Mouse (Mus musculus) central nervous system, embryonic 18 days (tissue): ENCODE data around the gene Gm7929. TPM values are rescaled to one million over a fixed set of nuclear protein-coding genes. Genes with fewer than 3 reads are reported as not detected.

Experiments used
- polyA plus RNA-seq: library from polyadenylated mRNA; depleted of rRNA; stranded (reverse); fragments of >200 nt; gene quantifications from 2 replicates; pipeline ENCODE4 v1.2.3, GENCODE M21; 2012; rRNA removed

Gm7929 gene
- not detected in 2 replicates for polyA plus RNA-seq

DNA sequence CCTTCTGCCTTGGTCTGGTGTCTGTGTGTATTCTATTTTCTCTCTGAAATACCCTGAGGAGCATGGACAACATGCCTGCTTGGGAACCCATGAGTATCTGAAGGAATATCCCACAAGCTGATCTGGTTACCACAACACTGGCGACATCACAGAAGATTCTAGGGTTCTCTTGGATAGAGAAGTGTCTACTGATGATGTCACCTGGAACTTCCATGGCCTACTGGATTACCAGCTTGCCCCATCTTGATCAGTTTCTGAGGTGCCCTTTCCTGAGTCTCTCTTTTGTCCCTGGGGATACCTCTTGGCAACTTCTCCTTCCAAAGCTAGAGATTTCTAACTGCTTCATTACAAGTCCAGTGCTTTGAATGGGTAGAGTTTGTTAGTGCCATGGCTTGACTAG is at the start of gene Gm7929:
Gene Gm7929 (minus strand): TSS at position 101 of the 400 bp plus-strand sequence.

GRCm38 (mm10) chr14:41772341-41772740 is 21.9 kb upstream of the Gm7929 start, which contains the start of gene Gm47189:
Gm47189 (minus strand) TSS chr14:41772441.

DNA sequence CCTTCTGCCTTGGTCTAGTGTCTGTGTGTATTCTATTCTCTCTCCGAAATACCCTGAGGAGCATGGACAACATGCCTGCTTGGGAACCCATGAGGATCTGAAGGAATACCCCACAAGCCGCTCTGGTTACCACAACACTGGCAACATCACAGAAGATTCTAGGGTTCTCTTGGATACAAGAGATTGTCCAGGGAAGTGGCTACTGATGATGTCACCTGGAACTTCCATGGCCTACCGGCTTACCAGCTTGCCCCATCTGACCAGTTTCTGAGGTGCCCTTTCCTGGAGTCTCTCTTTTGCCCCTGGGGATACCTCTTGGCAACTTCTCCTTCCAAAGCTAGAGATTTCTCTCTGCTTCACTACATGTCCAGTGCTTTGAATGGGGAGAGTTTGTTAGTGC is 48.6 kb downstream of the Gm7929 start, which contains the start of gene Gm8068:
Gene Gm8068 (minus strand): TSS at position 101 of the 400 bp plus-strand sequence.

Other genes with a start within 250 kb of the Gm7929 start
- gene Gm7970, start 195.0 kb downstream of the Gm7929 start, polyA plus RNA-seq: not detected in 2 replicates
- gene 1700049E17Rik2, start 177.4 kb downstream of the Gm7929 start, polyA plus RNA-seq: not detected in 2 replicates
- not detected in 2 replicates for gene Gm3072, start 126.0 kb downstream of the Gm7929 start, polyA plus RNA-seq
- not detected in 2 replicates for gene Gm3676, start 104.1 kb downstream of the Gm7929 start, polyA plus RNA-seq
- gene Gm8068, start 48.7 kb downstream of the Gm7929 start, polyA plus RNA-seq: not detected in 2 replicates
- gene Gm47189, start 21.8 kb upstream of the Gm7929 start, polyA plus RNA-seq: not detected in 2 replicates
- gene Gm7980, start 156.7 kb upstream of the Gm7929 start, polyA plus RNA-seq: not detected in 2 replicates
- not detected in 2 replicates for gene 1700049E17Rik1, start 174.3 kb upstream of the Gm7929 start, polyA plus RNA-seq
- gene 1700024B05Rik, start 193.4 kb upstream of the Gm7929 start, polyA plus RNA-seq: not detected in 2 replicates
- not detected in 2 replicates for gene Gm6401, start 217.3 kb upstream of the Gm7929 start, polyA plus RNA-seq
- not detected in 2 replicates for gene Gm3543, start 232.7 kb upstream of the Gm7929 start, polyA plus RNA-seq